Mouse (Mus musculus) CH12.LX (cell line): Measurements from ENCODE around the gene Gramd1b.

Experiments used
- BHLHE40 ChIP-seq: IDR thresholded peaks from 2 replicates; pipeline ENCODE4 v1.6.1; 2011; ENCODE audit warnings: mild to moderate bottlenecking, low read depth, low read length, improper control_type of control experiment
- CTCF ChIP-seq, 2 experiments: IDR thresholded peaks in 1 of 2; conservative IDR thresholded peaks in 1 of 2; 2 replicates each; pipeline ENCODE4 v1.5.1; 2011 to 2012; ENCODE audit warnings: low read depth in 2 of 2, low read length in 2 of 2, improper control_type of control experiment in 1 of 2, inconsistent platforms in 1 of 2, mild to moderate bottlenecking in 1 of 2, moderate library complexity in 1 of 2
- GABPA ChIP-seq: IDR thresholded peaks from 2 replicates; pipeline ENCODE4 v1.6.1; 2012; ENCODE audit warnings: low read depth, low read length, improper control_type of control experiment, inconsistent platforms; ENCODE audit not compliant: insufficient replicate concordance
- HCFC1 ChIP-seq: IDR thresholded peaks from 2 replicates; pipeline ENCODE4 v1.6.1; 2012; ENCODE audit warnings: low read depth, mild to moderate bottlenecking, inconsistent platforms, low read length, improper control_type of control experiment
- IRF4 ChIP-seq: IDR thresholded peaks from 2 replicates; pipeline ENCODE4 v1.6.1; 2014; ENCODE audit warnings: low read depth, mild to moderate bottlenecking, inconsistent platforms, low read length, improper control_type of control experiment
- MEF2A ChIP-seq: IDR thresholded peaks from 2 replicates; pipeline ENCODE4 v1.6.1; 2014; ENCODE audit warnings: low read depth, mild to moderate bottlenecking, inconsistent platforms, low read length, improper control_type of control experiment, borderline replicate concordance
- USF2 ChIP-seq: conservative IDR thresholded peaks from 2 replicates; pipeline ENCODE4 v1.6.1; 2011; ENCODE audit warnings: low read depth, low read length, improper control_type of control experiment
- ZNF384 ChIP-seq: IDR thresholded peaks from 2 replicates; pipeline ENCODE4 v1.6.1; 2012; ENCODE audit warnings: low read depth, low read length, improper control_type of control experiment, inconsistent platforms

- no peak for TF ChIP-seq BHLHE40
- TF ChIP-seq GABPA = no peak
- no peak for TF ChIP-seq ZNF384
- TF ChIP-seq HCFC1 = no peak
- no peak for TF ChIP-seq CTCF (conservative IDR thresholded peaks at IDR 0.05 in 1 of 2, IDR thresholded peaks at IDR 0.05 in 1 of 2; ENCODE audit: low read depth in 2 of 2, low read length in 2 of 2)
- no peak for TF ChIP-seq USF2
- TF ChIP-seq IRF4 = no peak
- no peak for TF ChIP-seq MEF2A
Measured at GRCm38 (mm10) chr9:40426282-40426964, 104.8 kb downstream of the Gramd1b start.
